Mouse (Mus musculus) mouse trophoblast stem cell (cell line): ENCODE measurements around the gene Fmo1.

Source experiments
- in situ Hi-C, 2 experiments: fragments of 300-500 bp; cut with MseI, MboI; formaldehyde crosslinking; loops; 2 replicates in 1 of 2; 3 replicates in 1 of 2; pipeline ENCODE4 v1.15.1; 2025

The Fmo1 gene

DNA sequence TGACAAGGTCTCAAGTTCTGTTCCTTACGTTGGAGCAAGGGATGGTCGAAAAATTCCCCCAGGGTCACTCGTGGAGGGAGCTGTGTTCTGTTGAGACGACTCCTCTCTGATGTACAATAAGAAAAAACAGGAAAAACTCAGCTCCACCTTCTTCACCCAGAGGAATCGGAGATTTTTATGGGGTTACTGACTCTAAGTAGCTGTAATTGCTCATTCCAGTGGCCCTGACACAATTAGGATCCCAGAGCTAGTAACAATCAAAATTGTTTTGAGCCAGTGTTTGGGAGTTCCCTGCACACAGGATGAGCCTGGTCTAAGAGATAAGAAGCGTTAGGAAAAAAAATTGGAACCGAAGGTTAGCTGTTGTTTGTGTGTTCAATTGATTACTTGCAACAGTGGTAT lies at the start of gene Fmo1:
Gene Fmo1, minus strand, starts transcription at position 331 of the 402 bp plus-strand sequence.
- in situ Hi-C loops: no loop called here

DNA sequence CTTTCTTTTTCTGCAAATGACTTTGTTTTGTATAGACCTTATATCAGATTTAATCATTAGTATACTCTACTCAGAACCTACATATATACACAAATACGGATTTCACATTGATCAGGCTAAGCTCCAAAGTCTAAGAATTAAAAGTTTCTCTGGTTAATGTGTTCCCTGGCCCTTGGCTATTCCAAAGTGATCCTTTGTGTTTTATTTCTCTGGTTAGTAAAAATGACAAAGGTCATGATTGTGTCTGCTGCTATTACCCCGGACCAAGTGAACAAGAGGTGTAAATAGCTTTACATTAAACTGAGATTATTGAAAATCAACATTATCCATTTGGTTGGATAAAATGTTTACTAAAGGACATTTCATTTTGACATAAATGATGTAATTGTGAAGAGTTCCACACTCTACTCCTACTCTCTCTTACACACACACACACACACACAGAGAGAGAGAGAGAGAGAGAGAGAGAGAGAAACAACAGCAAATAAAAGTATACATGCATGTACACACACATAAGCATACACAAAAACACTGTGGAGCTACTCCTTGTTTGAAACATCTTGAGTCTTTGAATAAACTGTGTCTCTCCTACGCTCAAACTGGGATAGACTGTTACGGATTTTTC lies 48.6 kb upstream of the Fmo1 start:
- in situ Hi-C loops: no loop called here

DNA sequence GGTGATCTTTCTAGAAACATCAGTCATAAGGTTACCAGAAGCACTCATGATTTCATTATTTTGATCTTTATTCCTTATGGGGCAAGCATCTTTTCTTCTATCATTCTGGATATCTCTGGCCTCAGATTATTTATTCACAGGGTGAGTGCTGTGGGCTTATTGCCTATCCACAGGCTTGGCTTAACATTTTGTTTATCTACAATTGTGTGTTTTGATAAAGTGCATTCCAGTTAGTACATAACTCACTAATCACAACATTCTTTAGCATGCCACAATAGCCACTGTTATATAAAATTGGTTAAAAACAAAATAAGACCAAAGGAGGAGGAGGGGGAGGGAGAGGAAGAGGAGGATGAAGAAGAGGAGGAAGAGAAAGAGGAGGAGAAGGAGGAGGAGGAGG lies 45.7 kb upstream of the Fmo1 start:
- in situ Hi-C loops: no loop called here

DNA sequence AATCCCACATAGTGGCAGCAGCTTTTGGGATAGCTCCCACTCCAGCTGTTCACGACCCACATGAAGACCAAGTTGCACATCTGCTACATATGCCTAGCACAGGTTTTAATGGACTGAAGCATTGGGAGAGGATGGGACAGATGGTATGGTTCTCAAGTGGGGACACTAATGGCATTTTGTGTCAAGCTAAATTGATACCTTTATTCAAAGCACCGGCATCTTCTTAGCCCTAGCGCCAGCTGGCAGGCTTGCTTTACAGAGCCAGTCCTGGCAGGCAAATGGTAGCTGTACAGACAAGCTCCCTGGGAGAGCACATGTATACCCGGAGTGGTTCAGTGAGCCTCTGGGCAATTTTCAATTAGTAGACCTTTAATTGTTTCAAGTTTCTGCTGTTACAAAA lies 35.5 kb upstream of the Fmo1 start:
- in situ Hi-C loops: no loop called here

DNA sequence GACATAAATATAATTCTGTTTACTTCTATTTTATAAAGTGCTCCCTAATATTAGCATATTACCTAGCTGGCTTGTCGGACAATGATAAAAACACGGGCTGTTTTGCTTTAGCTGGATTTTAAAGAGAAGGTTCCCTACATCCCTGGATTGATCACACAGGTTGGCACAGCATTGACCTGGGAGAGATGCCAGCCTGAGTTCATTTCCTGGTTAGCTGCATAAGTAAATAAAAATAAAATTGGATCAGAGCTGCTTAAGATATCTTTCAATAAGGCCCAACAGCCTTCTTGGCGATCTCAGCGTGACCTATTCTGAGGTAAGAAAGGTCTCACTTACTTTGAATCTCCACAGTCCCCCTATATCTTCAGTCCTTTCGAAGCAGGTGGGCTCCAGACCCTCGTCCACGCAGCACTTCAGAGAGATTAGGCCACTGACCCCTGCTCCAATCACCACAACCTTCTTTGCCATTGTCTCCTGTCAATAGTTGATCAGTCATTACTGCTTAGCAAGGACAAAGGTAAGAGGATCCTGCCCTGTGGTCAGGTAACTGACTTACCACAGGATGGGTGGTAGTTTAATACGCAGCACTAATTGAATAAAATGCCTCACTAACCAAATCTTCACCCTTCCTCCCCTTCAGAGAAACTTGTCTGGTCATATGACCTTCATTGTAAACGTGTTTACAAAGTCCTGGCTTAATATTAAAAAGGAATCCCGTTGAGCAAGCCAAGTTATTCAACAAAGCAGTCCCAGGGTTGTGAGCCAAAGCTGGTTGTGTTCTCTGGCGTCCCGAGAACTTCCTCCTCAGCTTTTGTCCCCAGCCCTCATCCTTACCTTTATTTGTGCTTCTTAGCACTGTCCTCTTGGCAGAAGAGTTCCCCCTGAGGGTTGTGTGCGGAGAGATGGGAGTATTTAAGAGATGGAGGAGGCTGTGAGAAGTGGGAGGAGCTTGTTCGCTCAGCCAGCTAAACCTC lies 31.7 kb upstream of the Fmo1 start, which contains the start of gene Fmo2:
Gene Fmo2, minus strand, starts transcription at position 889 of the 974 bp plus-strand sequence.
- in situ Hi-C loops: loop anchor here (5.0 to 10.0 kb wide), 2 partner anchors 157 to 159 kb away; no protein-coding TSS in a partner anchor

DNA sequence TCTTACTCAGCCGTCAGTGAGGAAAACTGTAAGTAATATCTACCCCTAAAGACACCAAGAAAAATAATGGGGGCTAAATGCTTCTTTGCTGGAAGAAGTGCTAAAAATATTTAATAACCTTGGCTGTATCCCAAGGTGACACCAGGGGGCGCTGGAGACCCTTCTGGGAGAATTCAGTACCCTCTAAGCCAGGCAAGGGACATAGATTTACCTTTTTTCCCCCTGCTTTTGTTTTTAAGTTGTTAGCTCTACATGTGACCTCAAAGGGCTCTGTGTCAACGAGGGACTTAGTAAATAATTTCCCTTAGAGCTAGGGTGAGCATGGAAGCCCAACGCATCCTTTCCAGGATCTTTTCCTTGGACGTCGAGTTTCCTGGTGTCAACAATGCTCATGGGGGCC lies 29.5 kb upstream of the Fmo1 start:
- in situ Hi-C loops: loop anchor here (5.0 to 10.0 kb wide), 2 partner anchors 159 to 161 kb away; no protein-coding TSS in a partner anchor

DNA sequence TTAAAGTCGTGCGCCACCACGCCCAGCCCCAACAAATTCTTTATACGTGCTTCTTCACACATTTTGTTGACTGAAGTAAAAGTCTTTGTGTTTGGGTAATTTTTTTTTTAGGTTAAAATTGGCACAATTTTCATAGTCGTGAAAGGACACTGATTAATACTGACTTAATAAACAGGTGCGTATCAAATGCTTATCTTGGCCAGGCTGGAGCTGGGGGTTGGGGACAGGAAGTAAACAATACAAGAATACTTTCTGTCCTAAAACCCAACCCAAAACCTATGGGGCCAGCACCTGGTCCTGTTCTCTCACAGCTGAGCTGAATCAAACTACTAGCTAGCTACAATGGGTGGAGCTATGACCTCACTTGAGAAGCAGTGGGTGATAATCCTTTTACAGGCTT lies 26.6 kb upstream of the Fmo1 start:
- in situ Hi-C loops: loop anchor here in 1 of 2 experiments (10.0 kb wide), 1 partner anchor 162 kb away; no protein-coding TSS in a partner anchor

DNA sequence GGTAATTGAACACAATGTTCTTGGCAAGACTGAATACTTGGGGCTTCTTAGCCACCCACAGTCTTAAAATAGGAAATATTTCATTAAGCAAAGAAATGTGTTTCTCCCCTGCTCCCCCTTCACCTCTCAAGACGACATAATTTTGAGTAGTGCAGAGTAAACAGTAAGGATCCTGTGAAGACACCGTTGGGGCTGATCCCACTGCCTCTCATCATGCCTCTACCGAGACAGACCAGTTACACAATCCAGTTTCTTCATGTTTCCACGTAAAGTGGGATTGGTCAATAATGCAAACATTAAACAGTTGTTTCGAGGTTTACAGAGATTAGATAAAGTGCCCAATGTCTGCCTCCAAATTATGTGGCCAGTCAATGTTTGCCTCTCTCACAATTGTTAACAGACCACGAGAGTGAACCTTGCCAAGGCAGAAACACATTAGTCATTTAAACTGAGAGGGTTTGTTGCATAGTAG lies 25.6 kb upstream of the Fmo1 start:
- in situ Hi-C loops: loop anchor here in 1 of 2 experiments (10.0 kb wide), 1 partner anchor 163 kb away; no protein-coding TSS in a partner anchor

DNA sequence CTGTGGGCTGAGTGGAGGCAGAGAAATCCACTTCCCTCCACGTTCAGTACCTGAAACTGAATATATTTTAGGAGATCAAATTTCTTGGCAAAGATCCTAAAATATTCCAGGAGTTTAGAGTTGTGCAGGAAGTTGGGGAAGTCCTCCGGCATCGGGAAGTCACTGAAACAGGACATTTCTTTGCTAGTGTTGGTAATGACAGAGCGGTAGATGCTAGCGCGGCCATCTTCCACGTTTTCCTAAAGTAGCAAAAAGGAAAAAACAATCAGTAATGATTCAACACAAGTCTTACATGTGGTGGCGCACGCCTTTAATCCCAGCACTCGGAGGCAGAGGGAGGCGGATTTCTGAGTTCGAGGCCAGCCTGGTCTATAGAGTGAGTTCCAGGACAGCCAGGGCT lies 22.2 kb upstream of the Fmo1 start:
- in situ Hi-C loops: no loop called here

DNA sequence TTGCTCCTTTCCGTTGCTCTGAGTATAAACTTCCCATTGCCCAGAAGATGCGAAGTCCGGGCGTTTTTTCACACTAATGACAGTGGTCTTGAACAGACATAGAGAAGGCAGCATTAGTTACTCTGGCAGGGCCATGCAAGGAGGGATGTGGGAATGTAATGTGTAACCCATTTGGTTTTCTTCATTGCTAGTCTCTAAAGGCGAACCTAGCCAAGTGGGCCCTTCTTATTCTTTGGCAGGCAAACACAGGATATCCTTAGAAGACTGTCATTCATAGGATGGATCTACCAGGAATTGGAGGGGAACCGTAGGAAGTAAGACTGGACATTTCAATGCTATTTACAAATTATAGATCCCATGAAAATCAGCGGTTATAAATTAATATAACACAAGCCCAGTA lies 21.2 kb upstream of the Fmo1 start:
- in situ Hi-C loops: no loop called here

DNA sequence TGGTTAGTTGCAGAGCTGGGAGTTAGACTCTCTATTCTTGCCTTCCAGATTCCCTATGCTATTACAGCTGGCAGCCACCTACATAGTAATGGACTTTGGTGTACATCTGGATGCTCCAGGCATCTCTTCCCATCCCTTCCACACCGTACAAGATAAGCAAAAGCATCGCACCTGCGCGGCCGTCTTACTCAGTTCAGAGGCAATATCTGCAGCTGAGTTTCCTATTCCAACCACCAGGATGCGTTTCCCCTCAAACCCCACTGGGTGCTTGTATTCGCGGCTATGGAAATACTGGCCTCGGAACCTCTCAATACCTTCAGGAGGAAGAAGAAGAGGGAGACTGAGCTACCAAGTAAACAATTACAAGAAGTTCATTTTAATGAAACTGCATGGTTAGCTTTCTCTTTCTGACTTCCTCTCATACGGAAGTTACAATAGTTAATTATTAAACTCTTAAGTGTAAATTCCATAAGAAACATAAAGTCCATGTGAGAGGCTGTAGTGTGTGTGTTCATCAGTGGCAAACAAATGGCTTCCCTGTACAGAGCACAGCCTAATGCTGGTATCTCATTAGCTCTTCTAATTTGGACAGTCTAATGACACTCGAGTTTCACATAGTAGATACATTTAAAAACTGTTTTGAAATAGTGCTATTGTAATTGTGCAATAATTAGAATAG lies 19.9 kb upstream of the Fmo1 start:
- in situ Hi-C loops: no loop called here

DNA sequence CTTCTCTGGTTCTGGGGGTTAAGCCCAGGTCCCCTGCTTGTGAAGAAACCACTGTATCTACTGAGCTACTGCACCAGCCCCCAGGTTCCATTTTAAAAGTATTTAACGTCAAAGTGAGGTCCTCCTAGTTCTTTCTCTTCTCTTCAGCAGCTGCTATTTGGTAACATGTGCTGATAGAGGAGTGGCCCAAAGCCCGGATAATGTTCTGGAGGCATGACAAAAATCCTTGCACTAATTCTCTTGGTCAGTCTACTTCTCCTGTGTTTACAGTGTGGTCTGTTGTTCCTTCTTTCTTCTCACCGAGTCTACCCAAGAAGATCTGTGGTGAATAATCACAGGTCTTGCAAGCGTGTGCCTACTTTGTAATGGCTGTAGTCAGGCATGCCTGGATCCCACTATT lies 16.3 kb upstream of the Fmo1 start:
- in situ Hi-C loops: no loop called here

DNA sequence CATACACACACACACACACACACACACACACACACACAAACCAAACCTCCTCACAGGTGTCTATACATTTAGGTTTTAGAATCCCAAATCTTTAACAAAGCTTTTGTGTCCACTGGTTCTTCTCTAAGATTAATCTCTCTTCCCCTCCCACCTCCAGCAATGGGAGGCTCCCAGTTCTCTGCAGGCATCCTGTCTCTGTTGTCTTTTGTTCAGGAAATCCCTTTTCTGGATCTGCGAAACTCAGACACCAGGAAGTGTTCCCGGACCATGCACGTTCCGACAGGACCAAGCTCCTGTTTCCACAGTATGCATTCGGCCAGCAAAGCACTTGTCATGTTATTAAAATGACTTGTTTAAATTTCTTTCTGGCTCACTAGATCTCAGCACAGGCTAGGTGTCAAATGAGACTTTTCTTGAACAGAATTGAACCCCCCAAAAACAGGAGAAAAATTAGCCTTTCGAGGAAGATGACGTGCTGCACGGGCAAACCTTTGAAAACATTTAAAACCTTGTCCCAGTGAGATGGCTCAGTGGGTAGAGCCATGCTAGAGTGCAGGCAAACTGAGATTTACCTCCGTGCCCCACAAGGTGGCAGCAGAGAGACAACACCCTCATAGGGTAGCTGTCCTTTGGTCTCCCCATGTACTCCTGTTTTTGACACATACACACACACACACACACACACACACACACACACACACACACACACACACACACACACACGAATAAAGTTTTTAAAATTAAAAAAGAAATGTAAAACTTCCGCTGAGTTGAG lies 13.4 kb upstream of the Fmo1 start:
- in situ Hi-C loops: no loop called here

DNA sequence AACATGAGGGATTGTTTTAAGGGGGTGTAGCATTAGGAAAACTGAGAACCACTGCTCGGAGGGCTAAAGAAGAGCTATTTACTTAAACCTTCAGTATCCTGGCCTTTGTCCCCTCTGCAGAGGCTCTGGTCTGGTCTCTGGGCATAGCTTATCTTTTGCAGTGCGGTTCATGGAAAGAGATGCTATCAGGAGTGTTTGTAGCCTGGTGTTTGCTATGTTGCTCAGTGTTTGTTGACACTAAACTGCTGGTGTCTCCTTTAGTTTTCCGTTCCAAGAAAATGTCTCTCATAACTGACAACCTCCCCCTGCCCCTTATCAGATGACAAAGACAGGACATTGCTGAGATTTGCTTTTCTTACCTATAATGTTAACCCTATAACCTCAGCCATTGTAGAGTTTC lies 8.7 kb upstream of the Fmo1 start:
- in situ Hi-C loops: no loop called here

DNA sequence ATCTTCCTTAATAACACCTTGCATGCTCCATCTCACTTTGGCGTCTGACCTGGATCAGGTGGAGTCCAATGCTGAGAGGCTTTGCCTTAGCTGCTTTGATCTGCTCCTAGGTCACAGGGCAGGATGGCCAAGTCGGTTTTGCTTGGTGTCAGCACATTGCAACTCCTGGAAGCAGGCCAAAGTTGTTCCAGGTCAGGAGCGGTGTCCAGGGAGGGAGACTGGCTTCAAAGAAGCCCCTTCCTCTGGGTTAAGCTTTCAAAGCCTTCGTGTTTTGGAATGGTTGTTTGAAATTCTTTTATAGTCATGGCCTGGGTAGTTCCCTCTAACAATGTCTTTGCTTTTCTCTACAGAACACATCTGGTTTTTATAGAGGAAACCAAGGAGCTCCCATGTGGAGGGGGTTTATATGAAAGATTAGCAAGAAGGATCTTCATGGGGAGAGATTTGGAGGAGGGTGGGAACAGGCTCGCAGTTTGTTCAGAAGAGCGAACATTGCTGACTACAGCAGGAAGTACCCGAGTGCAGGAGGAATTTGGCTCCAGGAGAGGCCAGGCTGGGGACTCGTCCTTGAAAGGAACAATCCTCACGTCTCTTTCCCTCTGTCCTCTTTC lies 5.4 kb upstream of the Fmo1 start:
- in situ Hi-C loops: no loop called here

DNA sequence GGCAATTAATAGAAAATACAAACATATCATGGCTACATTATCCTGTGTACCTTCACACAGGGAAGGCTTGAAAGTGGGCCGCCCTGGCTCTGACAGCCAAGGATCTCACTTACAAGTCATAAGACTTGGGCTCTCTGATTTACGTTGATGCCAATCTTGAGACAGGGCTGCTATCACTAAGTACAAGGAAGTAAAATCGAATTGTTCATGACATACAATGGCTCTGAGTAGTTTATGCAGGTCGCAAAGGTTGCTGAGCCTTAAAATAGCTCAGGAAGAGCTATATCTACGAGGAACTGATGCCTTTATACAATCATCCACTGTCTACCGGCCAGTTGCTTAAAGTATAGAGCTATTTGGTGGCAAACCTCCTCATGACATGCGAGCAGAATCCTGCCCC lies 4.6 kb upstream of the Fmo1 start:
- in situ Hi-C loops: no loop called here

DNA sequence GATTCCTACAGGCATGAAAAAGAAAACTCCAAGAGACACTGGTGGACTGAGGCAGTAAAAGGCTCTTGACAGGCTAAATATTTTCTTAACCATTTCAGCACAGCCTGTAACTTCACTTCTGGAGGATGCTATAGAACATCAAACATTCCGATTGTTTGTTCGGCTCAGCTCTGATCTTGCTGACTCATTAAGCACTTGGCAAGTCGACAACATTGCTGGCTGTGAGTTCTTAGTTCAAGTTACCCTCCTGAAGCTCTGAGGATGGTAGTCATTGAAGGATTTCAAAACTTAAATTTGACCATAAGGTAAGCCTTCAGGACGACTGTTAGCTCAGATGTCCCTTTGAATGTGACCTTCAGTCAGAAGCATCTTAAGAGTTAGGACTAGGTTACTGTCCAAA lies 986 bp upstream of the Fmo1 start:
- in situ Hi-C loops: no loop called here

DNA sequence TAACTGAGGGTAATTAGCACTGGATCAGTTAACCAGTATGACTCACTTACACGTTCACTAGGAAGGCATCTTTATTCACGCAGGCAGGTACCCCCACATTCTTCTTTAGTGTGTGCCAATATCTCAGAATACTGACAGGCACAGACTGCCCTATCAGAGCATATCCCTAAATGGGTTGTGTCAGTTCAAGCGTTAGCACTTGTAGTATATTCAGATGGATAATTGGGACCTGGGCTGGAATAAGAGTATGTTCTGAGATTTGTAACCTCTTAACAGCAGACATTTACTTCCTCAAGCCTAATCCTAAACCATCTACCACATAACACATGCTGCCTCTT lies 948 bp downstream of the Fmo1 start:
- in situ Hi-C loops: no loop called here

DNA sequence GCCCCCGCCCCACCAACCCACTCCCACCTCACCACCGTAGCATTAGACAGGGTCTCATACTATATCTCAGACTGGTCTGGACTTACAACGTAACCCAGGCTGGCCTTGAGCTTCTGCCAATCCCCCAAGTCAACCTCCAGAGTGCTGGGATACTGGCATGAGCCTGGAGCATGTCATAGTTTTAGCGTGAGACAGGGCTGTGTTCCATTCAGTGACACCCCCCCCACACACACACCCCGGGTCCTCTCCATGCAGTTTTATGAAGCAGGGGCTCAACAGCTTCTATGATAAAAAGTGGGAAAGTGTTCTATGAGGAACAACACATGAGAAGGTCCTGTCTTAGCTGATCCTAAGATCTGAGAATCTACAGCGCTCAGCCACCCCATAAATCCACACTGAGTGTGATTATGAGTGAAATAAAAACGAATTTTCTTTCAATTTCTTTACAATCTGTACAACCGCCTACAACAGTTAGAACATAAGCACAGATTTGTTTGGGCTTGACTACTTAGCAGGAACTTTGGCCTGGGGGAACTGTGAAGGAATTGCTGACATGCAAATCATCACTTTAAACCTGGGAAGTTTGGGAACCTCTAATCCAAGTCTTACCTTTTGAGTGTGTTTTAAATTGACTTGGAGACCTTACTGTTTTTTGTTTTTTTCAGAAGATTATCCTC lies 1.5 kb downstream of the Fmo1 start:
- in situ Hi-C loops: no loop called here

DNA sequence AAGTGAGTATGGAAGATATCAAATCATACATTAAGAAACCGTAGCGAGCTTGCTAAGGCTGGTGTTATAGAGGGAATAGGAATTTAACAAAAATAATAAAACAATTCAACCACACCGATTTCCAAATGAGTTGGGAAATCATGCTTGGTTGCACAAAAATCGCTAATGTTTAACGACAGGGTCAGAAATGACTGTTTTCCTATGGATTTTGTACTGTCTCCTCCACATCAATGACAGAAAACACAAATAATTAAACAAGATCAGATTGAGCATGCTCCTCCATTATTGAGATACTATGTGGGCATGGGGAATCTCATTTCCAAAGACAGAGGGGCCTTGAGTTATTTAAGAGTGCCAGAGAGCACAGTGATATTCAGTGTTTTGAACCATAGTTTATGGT lies 2.1 kb downstream of the Fmo1 start:
- in situ Hi-C loops: no loop called here
